Mouse (Mus musculus) layer of hippocampus, postnatal 10 days (tissue): ENCODE results near the gene Smagp. TPM values are rescaled to one million over a fixed set of nuclear protein-coding genes. Genes with fewer than 3 reads are reported as not detected.

Experiments
- DNase-seq, 2 experiments: peaks; one replicate each; pipeline ENCODE4 v3.0.0; 2021; ENCODE audit warnings: low spot score in 2 of 2
- total RNA-seq, 2 experiments: library from RNA; stranded (reverse); gene quantifications; 2 replicates each; pipeline ENCODE4 v1.2.3; 2021

The Smagp gene
- total RNA-seq, 2 experiments from 2014 or later, result 1.7 to 4.1 TPM

- DNase-seq, result no peak
Measured at GRCm38 (mm10) chr15:100666219-100666696, 29.5 kb upstream of the Smagp start.

- no peak for DNase-seq
Measured at GRCm38 (mm10) chr15:100665411-100666218, 28.9 kb upstream of the Smagp start.

GRCm38 (mm10) chr15:100664813-100665274 lies 28.1 kb upstream of the Smagp start:
- no peak for DNase-seq

- DNase-seq, result no peak
Measured at GRCm38 (mm10) chr15:100660805-100661204, 24.1 kb upstream of the Smagp start.

GRCm38 (mm10) chr15:100660306-100660705 lies 23.6 kb upstream of the Smagp start:
- peak in 1 of 2 experiments; percentile 28 for DNase-seq

GRCm38 (mm10) chr15:100655201-100655600 lies 18.5 kb upstream of the Smagp start:
- DNase-seq, result no peak

GRCm38 (mm10) chr15:100654271-100654670 lies 17.5 kb upstream of the Smagp start:
- DNase-seq, result no peak

- no peak for DNase-seq
Measured at GRCm38 (mm10) chr15:100651610-100652009, 14.9 kb upstream of the Smagp start.

- no peak for DNase-seq
Measured at GRCm38 (mm10) chr15:100650111-100650510, 13.4 kb upstream of the Smagp start.

GRCm38 (mm10) chr15:100646161-100646560 lies 9.4 kb upstream of the Smagp start:
- DNase-seq, result no peak

GRCm38 (mm10) chr15:100642451-100642850 lies 5.7 kb upstream of the Smagp start:
- no peak for DNase-seq

GRCm38 (mm10) chr15:100641226-100641810 lies 4.6 kb upstream of the Smagp start:
- no peak for DNase-seq

GRCm38 (mm10) chr15:100639972-100640750 lies 3.4 kb upstream of the Smagp start:
- DNase-seq, result no peak

- DNase-seq, result no peak
Measured at GRCm38 (mm10) chr15:100637661-100638060, 921 bp upstream of the Smagp start.

GRCm38 (mm10) chr15:100635851-100636645 lies 692 bp downstream of the Smagp start:
- DNase-seq, result no peak

- no peak for DNase-seq
Measured at GRCm38 (mm10) chr15:100635239-100635638, 1.5 kb downstream of the Smagp start.

GRCm38 (mm10) chr15:100633341-100633740 lies 3.4 kb downstream of the Smagp start:
- no peak for DNase-seq

- no peak for DNase-seq
Measured at GRCm38 (mm10) chr15:100632323-100632722, 4.4 kb downstream of the Smagp start.

- DNase-seq, result no peak
Measured at GRCm38 (mm10) chr15:100631454-100632170, 5.1 kb downstream of the Smagp start.

GRCm38 (mm10) chr15:100630126-100630525 lies 6.6 kb downstream of the Smagp start:
- no peak for DNase-seq
